Mouse (Mus musculus) CH12.LX (cell line): ENCODE data around the gene Dgkz.

ENCODE experiments used
- CHD1 ChIP-seq: IDR thresholded peaks from 2 replicates; pipeline ENCODE4 v1.6.1; 2012; ENCODE audit warnings: low read depth, low read length, improper control_type of control experiment, inconsistent platforms
- CTCF ChIP-seq, 2 experiments: IDR thresholded peaks in 1 of 2; conservative IDR thresholded peaks in 1 of 2; 2 replicates each; pipeline ENCODE4 v1.5.1; 2011 to 2012; ENCODE audit warnings: low read depth in 2 of 2, low read length in 2 of 2, improper control_type of control experiment in 1 of 2, inconsistent platforms in 1 of 2, mild to moderate bottlenecking in 1 of 2, moderate library complexity in 1 of 2
- E2F4 ChIP-seq: IDR thresholded peaks from 2 replicates; pipeline ENCODE4 v1.6.1; 2011; ENCODE audit warnings: low read depth, low read length, improper control_type of control experiment; ENCODE audit not compliant: insufficient replicate concordance
- EP300 ChIP-seq: IDR thresholded peaks from 2 replicates; pipeline ENCODE4 v1.6.1; 2011; ENCODE audit warnings: low read length, improper control_type of control experiment
- HCFC1 ChIP-seq: IDR thresholded peaks from 2 replicates; pipeline ENCODE4 v1.6.1; 2012; ENCODE audit warnings: low read depth, mild to moderate bottlenecking, inconsistent platforms, low read length, improper control_type of control experiment
- MAFK ChIP-seq: IDR thresholded peaks from 2 replicates; pipeline ENCODE4 v1.6.1; 2011; ENCODE audit warnings: low read length, improper control_type of control experiment; ENCODE audit not compliant: insufficient replicate concordance
- MAX ChIP-seq: IDR thresholded peaks from 2 replicates; pipeline ENCODE4 v1.6.1; 2011; ENCODE audit warnings: low read length, improper control_type of control experiment
- POLR2A ChIP-seq: IDR thresholded peaks from 2 replicates; pipeline ENCODE4 v1.6.1; 2011; ENCODE audit warnings: low read depth, mild to moderate bottlenecking, improper control_type of control experiment, low read length
- SIN3A ChIP-seq: IDR thresholded peaks from 2 replicates; pipeline ENCODE4 v1.6.1; 2012; ENCODE audit warnings: low read length, improper control_type of control experiment, inconsistent platforms
- SMC3 ChIP-seq: IDR thresholded peaks from 2 replicates; pipeline ENCODE4 v1.6.1; 2011; ENCODE audit warnings: low read depth, low read length, improper control_type of control experiment
- USF2 ChIP-seq: conservative IDR thresholded peaks from 2 replicates; pipeline ENCODE4 v1.6.1; 2011; ENCODE audit warnings: low read depth, low read length, improper control_type of control experiment

DNA sequence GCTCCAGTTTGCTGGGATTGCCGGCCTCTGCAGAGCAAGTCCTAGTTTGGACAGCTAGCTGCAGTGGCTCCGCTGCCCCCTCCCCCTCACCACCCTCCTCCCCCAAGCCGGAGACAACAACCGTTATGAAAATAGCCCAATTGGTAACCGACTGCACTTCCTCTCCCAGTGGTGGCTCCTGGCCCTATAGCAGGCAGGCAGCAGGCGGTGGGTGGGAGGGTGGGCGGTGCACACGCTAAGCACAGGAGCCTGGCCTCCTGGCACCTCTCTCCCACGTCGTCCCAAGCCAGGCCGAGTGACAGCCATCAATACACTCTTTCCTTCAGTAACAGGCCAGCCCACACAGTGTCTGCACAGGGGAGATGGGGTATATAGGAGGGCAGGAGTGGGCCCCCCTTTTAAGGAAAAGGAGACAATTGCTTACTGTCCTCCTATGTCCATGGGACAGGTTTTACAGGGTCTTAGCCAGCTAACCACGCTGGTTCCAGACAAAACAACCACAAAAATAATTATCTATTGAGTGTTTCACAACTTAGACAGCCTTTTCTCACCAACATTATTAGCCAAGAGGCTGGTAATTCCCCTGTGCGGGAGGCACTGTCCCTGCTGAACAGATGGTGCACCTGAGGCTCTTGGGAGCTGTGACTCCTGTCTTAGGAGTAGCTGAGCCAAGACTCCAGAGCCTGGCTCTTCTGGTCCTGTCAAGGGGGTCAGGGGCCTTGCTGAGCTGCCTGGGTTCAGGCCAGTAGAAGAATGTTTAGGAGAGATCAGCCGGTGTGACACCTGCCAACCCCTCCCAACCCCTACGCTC, 25.2 kb downstream of the Dgkz start:
- TF ChIP-seq CHD1: no peak
- TF ChIP-seq CTCF (conservative IDR thresholded peaks at IDR 0.05 in 1 of 2, IDR thresholded peaks at IDR 0.05 in 1 of 2; ENCODE audit: low read depth in 2 of 2, low read length in 2 of 2): no peak
- no peak for TF ChIP-seq EP300
- TF ChIP-seq SIN3A: no peak
- no peak for TF ChIP-seq SMC3
- no peak for TF ChIP-seq MAX
- no peak for TF ChIP-seq MAFK
- no peak for TF ChIP-seq E2F4
- TF ChIP-seq HCFC1: no peak
- no peak for TF ChIP-seq POLR2A
- no peak for TF ChIP-seq USF2
